Mouse (Mus musculus) megakaryocyte-erythroid progenitor cell, adult 5-6 weeks (primary cell): ENCODE measurements around the gene Tenm3. TPM values are rescaled to one million over a fixed set of nuclear protein-coding genes. Genes with fewer than 3 reads are reported as not detected.

Source experiments
- ATAC-seq: replicated peaks from 2 replicates; pipeline ENCODE4 v1.8.0; 2016; ENCODE audit warnings: mild to moderate bottlenecking, inconsistent platforms; ENCODE audit not compliant: severe bottlenecking, poor library complexity, low FRiP score, low TSS enrichment
- total RNA-seq, 2 experiments: library from RNA; stranded (forward) in 1 of 2; stranded (reverse) in 1 of 2; fragments of 200-1000, 215-1000 nt in 1 of 2; fragments of >200 nt in 1 of 2; fragmentation: Nextera tagmentation in 1 of 2; gene quantifications; 2 replicates each; pipeline ENCODE4 v1.2.3; 2014 to 2017

The Tenm3 gene
- total RNA-seq, 2 experiments from 2014 or later, result not detected

- ATAC-seq, result no peak
Measured at GRCm38 (mm10) chr8:48410916-48411315, 432.8 kb downstream of the Tenm3 start.

GRCm38 (mm10) chr8:48400572-48400972 is 443.2 kb downstream of the Tenm3 start:
- no peak for ATAC-seq

GRCm38 (mm10) chr8:48385833-48386232 is 457.9 kb downstream of the Tenm3 start:
- ATAC-seq, result no peak

GRCm38 (mm10) chr8:48380035-48380434 is 463.7 kb downstream of the Tenm3 start:
- no peak for ATAC-seq

- no peak for ATAC-seq
Measured at GRCm38 (mm10) chr8:48376774-48377173, 467.0 kb downstream of the Tenm3 start.

GRCm38 (mm10) chr8:48375183-48375582 is 468.6 kb downstream of the Tenm3 start:
- no peak for ATAC-seq

GRCm38 (mm10) chr8:48373404-48373803 is 470.3 kb downstream of the Tenm3 start:
- ATAC-seq, result no peak

GRCm38 (mm10) chr8:48367164-48367563 is 476.6 kb downstream of the Tenm3 start:
- no peak for ATAC-seq

- ATAC-seq, result no peak
Measured at GRCm38 (mm10) chr8:48356849-48357248, 486.9 kb downstream of the Tenm3 start.

GRCm38 (mm10) chr8:48353458-48353857 is 490.3 kb downstream of the Tenm3 start:
- no peak for ATAC-seq

- no peak for ATAC-seq
Measured at GRCm38 (mm10) chr8:48348901-48349300, 494.9 kb downstream of the Tenm3 start.

- ATAC-seq, result no peak
Measured at GRCm38 (mm10) chr8:48348386-48348785, 495.4 kb downstream of the Tenm3 start.

GRCm38 (mm10) chr8:48343067-48343420 is 500.7 kb downstream of the Tenm3 start:
- no peak for ATAC-seq

GRCm38 (mm10) chr8:48342321-48343066 is 501.3 kb downstream of the Tenm3 start:
- ATAC-seq, result no peak

- ATAC-seq, result no peak
Measured at GRCm38 (mm10) chr8:48341692-48342091, 502.1 kb downstream of the Tenm3 start.

GRCm38 (mm10) chr8:48341276-48341675 is 502.5 kb downstream of the Tenm3 start:
- ATAC-seq, result no peak

- ATAC-seq, result no peak
Measured at GRCm38 (mm10) chr8:48322655-48323265, 521.0 kb downstream of the Tenm3 start.

GRCm38 (mm10) chr8:48322240-48322639 is 521.5 kb downstream of the Tenm3 start:
- no peak for ATAC-seq

- no peak for ATAC-seq
Measured at GRCm38 (mm10) chr8:48319674-48320073, 524.1 kb downstream of the Tenm3 start.

GRCm38 (mm10) chr8:48317498-48317897 is 526.3 kb downstream of the Tenm3 start:
- no peak for ATAC-seq

GRCm38 (mm10) chr8:48315605-48316004 is 528.1 kb downstream of the Tenm3 start:
- ATAC-seq, result no peak
